Mouse (Mus musculus): ENCODE measurements around the gene Esp16.
"Not testable (repeated sequence)": the region's sequence is repeated elsewhere in the genome, so short reads cannot be mapped to it uniquely, and the experiment has no call there.

Gene Esp16

DNA sequence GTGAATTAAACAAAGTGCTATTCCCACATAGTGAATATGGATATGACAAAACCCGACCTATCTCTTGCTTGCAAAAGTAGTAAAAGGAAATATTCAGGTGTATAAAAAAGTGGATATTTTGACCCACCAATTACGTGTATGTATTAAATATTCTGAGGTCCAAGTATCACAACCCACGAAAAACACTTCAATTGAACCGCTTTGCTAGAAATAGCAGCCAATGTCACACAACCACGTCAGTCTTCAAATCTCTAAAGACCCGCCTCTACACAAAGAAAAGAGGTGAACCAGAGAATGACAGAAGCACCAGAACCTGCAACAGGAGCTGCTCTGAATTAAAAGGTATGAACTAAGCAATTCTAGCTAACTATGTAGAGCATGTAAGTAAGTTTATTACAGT is at the start of gene Esp16:
TSS of gene Esp16 (plus strand) at position 301 of the 400 bp plus-strand sequence.
- not testable (repeated sequence) for DNase-seq (ENCODE audit: low read depth)

DNA sequence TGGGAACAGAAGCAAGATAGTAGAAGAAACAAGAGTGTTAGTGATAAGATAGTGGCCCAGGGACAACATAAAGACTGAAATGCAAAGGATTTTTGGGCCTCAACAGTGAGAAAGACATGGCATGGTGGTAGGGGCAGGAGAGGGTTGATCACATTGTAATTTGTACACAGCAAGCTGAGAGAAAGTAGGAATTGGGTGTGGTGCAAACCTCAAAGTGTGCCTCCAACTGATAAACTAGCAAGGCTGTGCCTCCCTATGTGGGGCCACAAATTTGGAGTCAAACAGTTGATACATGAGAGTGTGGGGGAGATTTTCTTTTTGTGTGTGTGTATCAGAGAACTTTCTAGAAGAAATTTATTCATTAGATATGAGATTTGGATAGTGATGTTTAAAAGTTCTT is 37.9 kb upstream of the Esp16 start:
- DNase-seq (ENCODE audit: low read depth), result not testable (repeated sequence)
